Mouse (Mus musculus): Measurements from ENCODE around the gene Prrg4. TPM values are rescaled to one million over a fixed set of nuclear protein-coding genes. Genes with fewer than 3 reads are reported as not detected.
"Not testable (repeated sequence)": the region's sequence is repeated elsewhere in the genome, so short reads cannot be mapped to it uniquely, and the experiment has no call there.

Gene Prrg4
- total RNA-seq, 2 experiments from 2014 or later: 1.3 to 5.2 TPM

DNA sequence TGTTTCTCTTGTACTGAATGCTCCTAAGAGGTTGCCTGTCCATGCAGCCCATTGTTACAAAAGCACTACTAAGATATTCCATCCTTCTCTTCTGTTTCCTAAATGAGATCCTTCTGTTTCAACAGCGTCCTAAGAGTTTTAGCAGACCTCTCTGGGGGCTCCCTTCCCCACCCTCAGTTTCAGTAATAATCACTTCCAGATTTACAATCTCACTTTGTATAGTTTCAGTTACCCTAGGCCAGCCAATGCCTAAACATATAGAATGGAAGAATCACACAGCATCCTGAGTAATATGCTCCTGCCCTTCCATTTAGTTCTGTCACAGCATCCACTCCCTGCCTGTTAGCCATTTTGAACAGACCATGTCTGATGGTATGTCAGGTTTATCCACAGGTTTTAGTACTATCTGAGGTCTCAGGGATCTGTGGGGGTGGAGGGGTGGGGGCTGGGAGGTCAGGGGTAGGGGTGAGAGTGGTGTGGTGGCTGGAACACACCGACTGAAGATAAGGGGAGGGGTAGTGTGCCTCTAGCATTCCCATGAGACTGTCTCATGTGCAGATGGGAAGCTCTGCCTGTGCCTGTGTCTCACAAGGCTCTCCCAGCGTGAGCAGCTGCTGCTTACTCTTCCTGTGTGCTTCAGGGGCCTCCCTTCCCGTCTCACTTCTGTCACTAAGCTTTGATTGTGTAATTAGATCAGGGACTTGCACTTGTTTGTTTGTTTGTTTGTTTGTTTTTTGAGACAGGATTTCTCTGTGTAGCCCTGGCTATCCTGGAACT, 2.9 kb downstream of the Prrg4 start:
- no peak for ATAC-seq (replicated peaks; ENCODE audit: low FRiP score, low TSS enrichment, poor library complexity, severe bottlenecking)

DNA sequence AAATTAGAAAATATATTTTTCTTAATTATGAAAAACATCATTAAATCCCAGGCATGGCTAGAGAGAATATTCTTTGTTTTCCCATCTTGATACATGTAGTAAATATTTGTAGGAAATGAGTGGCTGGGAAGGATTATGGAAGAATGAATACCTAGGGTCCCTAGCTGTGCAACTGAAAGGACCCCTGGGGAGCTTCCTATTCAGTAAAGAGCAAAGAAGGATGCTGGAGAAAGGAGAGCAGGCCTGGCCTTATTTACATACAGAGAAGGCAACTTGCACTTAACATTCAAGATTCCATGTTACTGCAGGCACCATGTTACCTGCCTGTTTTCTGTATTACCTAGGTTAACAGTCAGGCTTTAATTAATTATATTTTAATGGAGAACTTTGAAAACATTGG, 7.1 kb downstream of the Prrg4 start:
- no peak for ATAC-seq (replicated peaks; ENCODE audit: low FRiP score, low TSS enrichment, poor library complexity, severe bottlenecking)

DNA sequence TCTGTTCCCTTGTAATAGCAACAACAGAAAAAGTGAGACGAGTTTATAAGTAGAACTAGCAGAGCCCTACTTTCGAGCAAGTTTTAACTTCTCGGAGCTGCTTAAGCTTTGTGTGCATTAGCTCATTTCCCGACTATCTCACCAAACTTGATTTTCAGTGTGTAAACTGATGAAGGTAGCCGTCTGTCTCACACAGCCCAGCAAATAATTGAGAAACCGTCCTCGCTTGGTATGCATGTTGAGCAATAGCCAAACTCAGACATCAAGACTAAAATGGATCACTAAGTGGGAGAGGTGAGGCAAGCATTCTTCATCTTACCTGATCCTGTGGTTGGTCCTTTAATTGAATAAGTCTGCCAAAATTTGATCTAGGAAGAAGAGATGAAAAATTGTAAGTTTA, 7.9 kb downstream of the Prrg4 start:
- no peak for ATAC-seq (replicated peaks; ENCODE audit: low FRiP score, low TSS enrichment, poor library complexity, severe bottlenecking)

DNA sequence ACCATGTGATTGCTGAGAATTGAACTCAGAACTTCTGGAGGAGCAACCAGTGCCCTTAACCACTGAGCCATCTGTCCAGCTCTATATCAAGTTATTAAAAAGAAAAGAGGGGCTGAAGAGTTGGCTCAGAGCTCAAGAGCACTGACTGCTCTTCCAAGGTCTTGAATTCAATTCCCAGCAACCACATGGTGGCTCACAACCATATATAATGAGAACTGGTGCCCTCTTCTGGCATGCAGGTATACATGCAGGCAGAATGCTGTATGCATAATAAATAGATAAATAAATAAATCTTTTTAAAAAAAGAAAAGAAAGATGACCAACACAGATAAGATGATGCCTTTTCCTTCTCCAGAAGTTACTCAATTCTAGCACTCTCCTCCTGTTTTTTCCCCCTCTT, 8.7 kb downstream of the Prrg4 start:
- ATAC-seq (replicated peaks; ENCODE audit: low FRiP score, low TSS enrichment, poor library complexity, severe bottlenecking): no peak

DNA sequence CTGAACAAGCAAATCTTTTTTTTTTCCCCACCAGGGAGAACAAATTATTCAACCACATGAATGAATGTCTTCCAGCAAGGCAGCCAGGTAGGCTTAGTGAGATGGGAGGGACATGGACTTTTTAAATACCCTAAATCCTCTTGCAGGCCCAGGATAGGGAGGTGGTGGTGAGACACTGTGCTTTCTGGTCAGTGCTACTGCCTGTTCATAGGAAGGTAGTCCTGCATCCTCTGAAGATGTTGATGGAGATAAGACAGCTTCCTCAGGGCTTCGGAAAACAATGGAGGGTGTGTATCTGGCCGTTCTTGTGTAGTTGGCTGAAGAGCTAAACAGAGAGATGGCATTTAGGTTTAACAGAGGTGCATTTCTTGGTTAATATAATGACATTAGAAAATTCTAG, 17.2 kb downstream of the Prrg4 start:
- ATAC-seq (replicated peaks; ENCODE audit: low FRiP score, low TSS enrichment, poor library complexity, severe bottlenecking): no peak

DNA sequence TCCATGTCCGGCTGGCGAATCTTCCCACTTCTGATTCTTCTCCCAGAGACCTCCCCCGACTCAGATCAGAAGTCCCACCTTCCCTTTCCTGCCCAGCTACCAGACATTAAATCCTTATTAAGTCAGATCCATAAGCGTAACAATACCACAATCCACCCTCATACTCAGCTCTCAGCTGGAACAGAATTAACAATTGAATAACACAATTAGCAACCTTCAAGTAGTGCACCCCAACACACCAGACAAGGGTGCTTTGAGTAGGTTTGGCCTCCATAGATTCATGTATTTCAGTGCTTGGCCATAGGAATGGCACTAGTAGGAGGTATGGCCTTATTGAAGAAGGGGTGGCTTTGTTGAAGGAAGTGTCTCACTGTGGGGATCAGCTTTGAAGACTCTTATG, 23.5 kb downstream of the Prrg4 start:
- ATAC-seq (replicated peaks; ENCODE audit: low FRiP score, low TSS enrichment, poor library complexity, severe bottlenecking): no peak

DNA sequence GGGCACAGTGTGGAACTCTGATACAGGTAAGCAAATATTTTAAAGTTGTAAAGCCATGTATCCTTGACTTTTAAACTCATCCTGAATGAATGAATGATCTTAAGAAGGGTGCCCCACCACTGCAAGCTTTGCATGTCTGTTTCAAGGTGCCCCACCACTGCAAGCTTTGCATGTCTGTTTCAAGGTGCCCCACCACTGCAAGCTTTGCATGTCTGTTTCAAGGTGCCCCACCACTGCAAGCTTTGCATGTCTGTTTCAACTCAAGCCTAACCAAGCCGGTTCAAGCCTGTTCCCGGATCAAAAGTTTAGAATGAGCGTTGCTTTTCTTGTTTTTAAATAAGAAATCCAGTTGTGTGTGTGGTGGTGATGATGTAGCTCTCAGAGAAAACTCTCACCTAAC, 30.9 kb downstream of the Prrg4 start:
- not testable (repeated sequence) for ATAC-seq (replicated peaks; ENCODE audit: low FRiP score, low TSS enrichment, poor library complexity, severe bottlenecking)

DNA sequence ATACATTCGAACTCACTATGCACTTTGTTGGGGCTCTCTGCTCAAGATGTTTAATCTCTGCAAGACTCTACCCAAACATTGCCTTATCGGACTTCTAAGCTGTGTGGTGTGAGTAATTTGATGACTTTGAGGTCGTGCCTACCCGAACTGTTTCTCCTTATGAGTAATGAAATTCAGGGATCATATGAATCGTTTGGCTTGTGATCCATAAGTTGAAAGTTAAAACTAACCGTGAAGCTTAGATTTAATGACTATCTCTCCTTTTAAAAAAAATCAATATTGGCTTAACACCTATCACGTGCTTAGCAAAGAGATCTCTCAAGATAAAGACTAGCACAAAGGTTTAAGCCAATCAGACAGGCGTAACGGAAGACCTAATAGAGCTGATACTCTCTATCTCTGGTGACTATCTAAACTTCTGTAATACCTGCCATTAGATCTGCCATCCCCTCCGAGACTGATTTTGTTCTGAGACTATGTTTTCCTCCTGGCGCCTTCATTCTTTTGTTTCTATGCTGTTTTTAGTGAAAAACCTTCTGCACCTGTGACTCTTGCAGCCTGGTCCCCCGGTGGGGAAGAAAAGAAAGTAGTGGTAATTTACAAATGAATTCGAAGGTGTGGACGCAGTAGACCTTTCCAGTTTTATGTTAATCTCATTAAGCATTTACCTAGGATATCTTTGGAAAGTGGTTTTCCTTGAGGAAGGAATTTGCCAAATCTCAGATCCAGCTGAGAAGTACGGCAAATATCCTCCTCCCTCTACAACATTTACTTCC, 31.9 kb downstream of the Prrg4 start:
- ATAC-seq (replicated peaks; ENCODE audit: low FRiP score, low TSS enrichment, poor library complexity, severe bottlenecking): no peak

DNA sequence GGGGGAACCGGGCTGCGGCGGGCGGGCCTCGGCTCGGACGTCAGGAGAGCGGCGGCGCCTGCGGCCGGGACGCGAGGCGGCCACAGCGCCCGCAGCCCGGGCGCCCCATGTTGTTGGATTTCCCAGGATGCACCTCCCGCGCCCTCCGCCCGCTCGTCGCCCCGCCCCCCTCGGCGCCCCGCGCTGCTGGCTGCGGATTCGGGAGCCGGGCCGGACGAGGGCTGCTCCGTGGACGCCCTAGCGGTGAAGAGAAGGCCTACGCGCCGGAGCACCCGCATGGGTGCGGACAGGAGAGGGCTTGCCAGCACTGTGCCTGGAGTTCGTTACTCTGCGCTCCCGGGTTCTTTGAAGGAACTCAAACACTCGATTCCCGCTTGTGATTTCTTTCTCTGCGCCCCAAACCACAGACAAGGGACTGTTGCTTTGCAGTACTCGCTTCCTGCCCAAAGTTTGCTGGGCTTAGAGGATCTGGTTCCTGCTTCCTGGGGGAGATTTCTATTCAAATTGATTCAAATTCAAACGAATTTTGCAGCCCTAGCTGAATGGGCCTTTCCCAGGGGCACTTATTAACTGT, 32.7 kb downstream of the Prrg4 start:
- peak; percentile 95 for ATAC-seq (replicated peaks; ENCODE audit: low FRiP score, low TSS enrichment, poor library complexity, severe bottlenecking)

DNA sequence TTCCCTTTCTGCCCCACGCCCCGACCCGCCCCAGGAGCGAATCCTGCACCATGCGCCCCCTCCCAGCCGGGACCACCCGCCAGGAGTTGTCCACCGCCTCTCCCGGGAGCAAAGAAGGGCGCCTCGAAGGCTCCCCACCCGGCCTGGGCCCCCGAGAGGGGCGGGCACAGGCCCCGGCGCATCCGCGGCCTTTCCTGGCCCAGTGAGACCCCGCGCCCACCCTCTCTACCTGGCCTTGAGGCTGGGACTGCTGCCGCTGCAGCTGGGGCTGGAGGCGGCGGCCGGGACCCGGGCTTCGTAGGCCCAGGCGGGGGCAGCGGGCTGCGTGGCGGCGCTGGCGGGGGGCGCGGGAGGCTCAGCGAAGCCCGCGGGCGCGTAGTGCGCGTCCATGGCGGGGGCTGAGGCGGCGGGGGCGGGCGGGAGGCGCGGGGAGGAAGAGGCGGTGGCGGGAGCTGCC, 33.3 kb downstream of the Prrg4 start, which contains the start of gene Qser1:
TSS of gene Qser1 (minus strand) at position 390 of the 457 bp plus-strand sequence.
- ATAC-seq (replicated peaks; ENCODE audit: low FRiP score, low TSS enrichment, poor library complexity, severe bottlenecking): no peak

DNA sequence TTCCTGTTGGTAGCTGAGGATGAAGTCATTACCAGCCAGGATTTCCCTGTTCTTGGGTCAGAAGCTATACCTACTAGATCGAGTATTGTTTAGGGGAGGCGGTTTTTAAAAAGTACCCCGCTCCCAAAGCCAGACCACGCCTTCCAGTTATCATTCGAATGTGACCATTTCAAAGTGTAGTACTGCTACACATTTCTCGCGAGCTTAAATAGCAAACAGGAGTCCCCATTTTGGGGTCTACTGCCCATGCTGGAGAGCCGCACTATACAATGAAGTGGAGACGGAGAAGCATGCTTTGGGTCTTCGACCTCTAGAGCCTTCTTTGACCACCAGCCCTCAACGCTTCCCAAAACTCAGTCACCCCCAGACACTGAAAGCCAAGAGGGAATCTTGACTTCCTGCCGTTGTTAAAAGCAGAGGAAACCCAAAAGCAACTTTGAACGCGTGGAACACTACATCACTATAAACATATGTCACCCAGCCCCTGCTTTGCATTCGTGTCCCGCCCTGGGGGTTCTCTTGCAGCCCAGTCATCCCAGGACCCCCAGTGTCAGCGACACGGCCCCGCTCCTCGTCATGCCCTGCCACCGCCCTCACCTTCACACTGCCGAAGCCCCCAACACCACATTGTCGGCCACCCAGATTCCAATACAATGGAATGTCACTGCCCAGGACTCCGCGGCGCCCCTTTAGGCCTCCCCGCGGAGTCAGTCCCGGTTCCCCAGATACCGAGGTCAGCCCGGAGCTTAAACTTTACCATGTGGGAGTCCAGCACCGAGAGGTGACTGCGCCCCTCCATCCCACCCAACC, 33.9 kb downstream of the Prrg4 start:
- peak; percentile 61 for ATAC-seq (replicated peaks; ENCODE audit: low FRiP score, low TSS enrichment, poor library complexity, severe bottlenecking)

DNA sequence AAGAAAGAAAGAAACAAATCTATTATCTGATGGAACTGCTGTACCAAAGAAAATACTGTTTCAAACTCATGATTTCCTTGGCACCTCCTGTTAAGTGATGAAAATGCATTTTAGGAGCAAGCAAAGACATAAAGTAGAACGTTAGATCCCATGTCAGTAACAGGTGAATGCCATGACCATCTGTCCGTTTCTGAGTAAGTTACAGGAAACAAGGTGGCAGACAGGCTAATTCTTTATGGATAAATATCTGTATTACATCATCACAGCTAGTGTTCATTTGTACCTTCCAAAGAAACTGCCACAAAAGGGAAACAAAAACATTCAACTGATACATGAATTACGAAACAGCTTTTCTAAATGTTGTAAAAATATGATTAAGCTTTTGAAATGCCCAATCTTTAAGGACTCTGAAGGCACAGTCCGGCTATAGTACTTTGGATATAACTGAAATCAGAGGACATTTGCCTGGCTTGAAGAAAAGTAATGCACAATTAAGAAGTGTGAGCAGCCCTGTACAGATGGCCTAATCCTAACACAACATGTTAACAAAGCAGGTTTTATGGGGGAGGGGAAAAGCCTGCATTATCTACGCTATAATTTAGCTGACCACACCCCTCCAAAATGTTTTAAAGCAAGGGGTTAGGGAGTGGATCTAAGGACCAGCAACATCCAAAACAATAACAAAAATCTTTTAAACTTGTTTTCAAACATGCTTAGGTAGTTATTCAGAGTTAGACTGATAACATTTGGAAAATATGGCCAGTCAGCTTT, 35.3 kb downstream of the Prrg4 start:
- ATAC-seq (replicated peaks; ENCODE audit: low FRiP score, low TSS enrichment, poor library complexity, severe bottlenecking): no peak

DNA sequence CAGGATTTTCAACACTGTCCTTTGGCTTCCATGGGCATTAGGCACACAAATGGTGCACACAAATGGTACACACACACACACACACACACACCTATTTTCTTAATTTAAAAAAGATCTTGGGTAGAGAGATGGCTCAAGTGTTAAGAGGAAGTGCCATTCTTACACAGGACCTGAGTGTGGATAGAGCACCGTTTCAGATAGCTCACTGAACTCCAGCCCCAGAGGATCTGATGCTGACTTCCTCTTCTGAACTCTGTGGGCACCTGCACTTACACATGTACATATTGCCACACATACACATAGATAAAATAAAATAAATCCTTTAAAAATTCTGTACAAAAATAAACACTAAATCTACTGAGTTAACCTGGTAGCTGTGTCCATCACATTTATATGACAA, 44.2 kb downstream of the Prrg4 start:
- ATAC-seq (replicated peaks; ENCODE audit: low FRiP score, low TSS enrichment, poor library complexity, severe bottlenecking): no peak

Other genes starting within 250 kb of the Prrg4 start
- gene Tcp11l1, start 137.7 kb downstream of the Prrg4 start, total RNA-seq (2014; fragmentation: Nextera tagmentation): 2.3 and 3.0 TPM in 2 replicates
- gene Tcp11l1, start 137.7 kb downstream of the Prrg4 start, total RNA-seq (2017): 0.99 and 2.7 TPM in 2 replicates
- not detected in 2 replicates for gene Pin1rt1, start 133.5 kb downstream of the Prrg4 start, total RNA-seq (2014; fragmentation: Nextera tagmentation)
- gene Pin1rt1, start 133.5 kb downstream of the Prrg4 start, total RNA-seq (2017): not detected in 2 replicates
- not detected in 2 replicates for gene Depdc7, start 107.0 kb downstream of the Prrg4 start, total RNA-seq (2014; fragmentation: Nextera tagmentation)
- 0.84 TPM in 1 of 2 replicates, not detected in the other for gene Depdc7, start 107.0 kb downstream of the Prrg4 start, total RNA-seq (2017)
- gene Qser1, start 33.1 kb downstream of the Prrg4 start, total RNA-seq (2014; fragmentation: Nextera tagmentation): 23.7 and 28.0 TPM in 2 replicates
- 3.8 and 12.6 TPM in 2 replicates for gene Qser1, start 33.1 kb downstream of the Prrg4 start, total RNA-seq (2017)
- gene Ccdc73, start 17.9 kb upstream of the Prrg4 start, total RNA-seq (2014; fragmentation: Nextera tagmentation): not detected in 2 replicates
- 13.9 TPM in 1 of 2 replicates, not detected in the other for gene Ccdc73, start 17.9 kb upstream of the Prrg4 start, total RNA-seq (2017)
- gene Eif3m, start 167.2 kb upstream of the Prrg4 start, total RNA-seq (2014; fragmentation: Nextera tagmentation): 374 and 410 TPM in 2 replicates
- 379 and 415 TPM in 2 replicates for gene Eif3m, start 167.2 kb upstream of the Prrg4 start, total RNA-seq (2017)
- not detected in 2 replicates for gene Gm11060, start 242.1 kb upstream of the Prrg4 start, total RNA-seq (2014; fragmentation: Nextera tagmentation)
- not detected in 2 replicates for gene Gm11060, start 242.1 kb upstream of the Prrg4 start, total RNA-seq (2017)